Mouse (Mus musculus): ENCODE data around the gene Gcc1.

- TF ChIP-seq EP300 (IDR thresholded peaks at IDR 0.05; ENCODE audit: low read depth) (no peak), CTCF (IDR thresholded peaks at IDR 0.05; ENCODE audit: low read depth) (no peak)
Observed at GRCm38 (mm10) chr6:28470017-28470602, 41.9 kb upstream of the Gcc1 start.

Data from heart, postnatal 0 days (tissue).